Mouse (Mus musculus) forebrain, embryonic 11.5 days (tissue): ENCODE measurements around the gene Cyp2j6. TPM values are rescaled to one million over a fixed set of nuclear protein-coding genes. Genes with fewer than 3 reads are reported as not detected.
A peak's percentile ranks its signal among the peaks of the same experiment; 100 is the strongest.
"Not testable (repeated sequence)": the region's sequence is repeated elsewhere in the genome, so short reads cannot be mapped to it uniquely, and the experiment has no call there.

Source experiments
- ATAC-seq: fragments of 200-750 bp; cut with Nextera tagmentation; replicated peaks from 2 replicates; pipeline ENCODE4 v1.8.0; 2017; ENCODE audit warnings: moderate TSS enrichment; ENCODE audit not compliant: low FRiP score
- DNase-seq: peaks from one replicate; pipeline ENCODE4 v3.0.0-alpha.2; 2017; ENCODE audit warnings: low spot score
- H3K27ac ChIP-seq: fragments of 300-500 bp; sonication (generic); 2 replicates; pipeline ENCODE4 v1.5.1; 2014; ENCODE audit warnings: low read depth, low read length
- H3K27me3 ChIP-seq: fragments of 300-500 bp; sonication (generic); 2 replicates; pipeline ENCODE4 v1.6.1; 2014; ENCODE audit warnings: mild to moderate bottlenecking, low read length, mixed read lengths; ENCODE audit not compliant: control insufficient read depth, insufficient read depth
- H3K36me3 ChIP-seq: fragments of 300-500 bp; sonication (generic); 2 replicates; pipeline ENCODE4 v1.6.1; 2014; ENCODE audit warnings: mild to moderate bottlenecking, low read length, moderate library complexity, mixed read lengths; ENCODE audit not compliant: control insufficient read depth, insufficient read depth
- H3K4me1 ChIP-seq: fragments of 300-500 bp; sonication (generic); replicated peaks from 2 replicates; pipeline ENCODE4 v1.6.1; 2014; ENCODE audit warnings: low read length, mixed read lengths; ENCODE audit not compliant: control insufficient read depth, insufficient read depth
- H3K4me2 ChIP-seq: fragments of 300-500 bp; sonication (generic); 2 replicates; pipeline ENCODE4 v1.6.1; 2014; ENCODE audit warnings: low read depth, mild to moderate bottlenecking, low read length, moderate library complexity, mixed read lengths; ENCODE audit not compliant: severe bottlenecking
- H3K4me3 ChIP-seq: fragments of 300-500 bp; sonication (generic); 2 replicates; pipeline ENCODE4 v1.5.1; 2014; ENCODE audit warnings: low read depth, low read length
- H3K9ac ChIP-seq: fragments of 300-500 bp; sonication (generic); 2 replicates; pipeline ENCODE4 v1.6.1; 2014; ENCODE audit warnings: low read length
- H3K9me3 ChIP-seq: fragments of 300-500 bp; sonication (generic); 2 replicates; pipeline ENCODE4 v1.6.1; 2016; ENCODE audit warnings: low read length, mixed read lengths; ENCODE audit not compliant: control insufficient read depth
- WGBS: fragments of 180-500 bp; shearing (Covaris S2); extraction: QIAGEN DNeasy Blood & Tissue Kit; methylation state at CpG from one replicate; pipeline ENCODE4 v1.1.7; 2014; 5-methylcytosine and 5-hydroxymethylcytosine counted together
- polyA plus RNA-seq: library from polyadenylated mRNA; unstranded; fragments of >200 nt; fragmentation: Nextera tagmentation; extraction: Ambion mirVana; gene quantifications from 2 replicates; pipeline ENCODE4 v1.2.1, GENCODE M21; 2014

The Cyp2j6 gene
- 2.3 and 3.2 TPM in 2 replicates for polyA plus RNA-seq

DNA sequence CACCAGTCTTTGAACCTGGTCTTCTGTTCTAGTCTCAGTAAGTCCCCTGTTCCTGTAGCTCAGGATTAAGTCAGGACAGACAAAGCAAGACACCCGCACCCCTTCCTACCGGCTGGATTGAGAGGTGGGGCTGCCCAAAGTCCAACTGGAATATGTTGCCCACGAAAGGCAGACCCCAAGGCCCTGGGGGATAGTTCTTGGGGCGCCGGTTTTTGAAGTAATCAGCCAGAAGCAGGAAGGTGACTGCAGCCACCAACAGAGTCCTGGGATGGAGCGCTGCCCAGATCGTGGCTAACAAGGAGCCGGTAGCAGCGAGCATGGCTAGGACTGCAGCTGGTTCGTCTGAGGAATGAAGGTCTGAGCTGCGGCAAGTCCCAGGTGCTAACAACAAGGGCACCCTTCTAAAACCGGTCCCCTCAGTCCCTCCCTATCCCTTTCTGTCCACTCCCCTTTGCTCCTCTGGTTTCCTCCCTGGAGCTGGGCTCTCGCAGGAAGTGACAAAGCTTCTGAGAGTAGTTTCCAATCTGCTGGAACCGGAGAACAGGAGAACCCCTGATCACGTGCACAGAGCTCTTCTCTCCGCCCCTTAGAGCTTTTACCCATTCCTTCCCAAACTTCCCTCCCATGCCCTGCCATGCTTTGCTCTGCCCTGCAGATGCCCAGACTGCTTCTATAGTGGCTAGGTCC lies at the start of gene Cyp2j6:
Gene Cyp2j6 (minus strand): TSS at position 529 of the 687 bp plus-strand sequence.
- H3K27ac ChIP-seq, result no peak within 1 kb of the TSS
- ATAC-seq, result peak; percentile 89

DNA sequence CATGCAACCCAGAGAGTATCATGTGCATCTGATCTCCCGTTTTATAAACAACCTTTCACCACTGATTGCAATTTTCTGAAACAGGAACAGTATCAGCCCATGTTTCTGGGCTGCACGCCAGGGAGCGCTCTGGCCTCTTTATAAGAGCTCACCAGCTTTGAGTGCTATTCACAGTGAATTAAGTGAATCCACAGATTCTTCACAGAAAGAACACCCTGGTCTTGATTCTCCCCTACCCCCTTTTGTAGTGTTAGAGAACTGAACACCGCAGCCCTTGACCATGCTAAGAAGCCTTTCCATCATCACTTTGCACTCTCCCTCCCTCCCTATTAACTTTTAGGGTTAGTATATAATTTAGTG lies 38.3 kb upstream of the Cyp2j6 start:
- peak overlapping the region; percentile 55 for H3K4me2 ChIP-seq

More for the DNA sequence above, at the start of gene Cyp2j6:
- no peaks in the 10 kb centered on the region for H3K9me3 ChIP-seq
- peak within 1 kb of the TSS; percentile 79 for H3K9ac ChIP-seq
- WGBS, result 4% methylated on average over 16 of the region's 16 CpGs
- H3K4me1 ChIP-seq, result no peaks in the 10 kb centered on the region; the same call in 1 of the 2 replicates
- H3K4me2 ChIP-seq, result peak within 1 kb of the TSS; percentile 59
- no peaks in the 10 kb centered on the region for H3K27me3 ChIP-seq
- peak; percentile 64 for DNase-seq
- H3K36me3 ChIP-seq, result no peaks in the 10 kb centered on the region
- peak within 1 kb of the TSS; percentile 41 for H3K4me3 ChIP-seq

DNA sequence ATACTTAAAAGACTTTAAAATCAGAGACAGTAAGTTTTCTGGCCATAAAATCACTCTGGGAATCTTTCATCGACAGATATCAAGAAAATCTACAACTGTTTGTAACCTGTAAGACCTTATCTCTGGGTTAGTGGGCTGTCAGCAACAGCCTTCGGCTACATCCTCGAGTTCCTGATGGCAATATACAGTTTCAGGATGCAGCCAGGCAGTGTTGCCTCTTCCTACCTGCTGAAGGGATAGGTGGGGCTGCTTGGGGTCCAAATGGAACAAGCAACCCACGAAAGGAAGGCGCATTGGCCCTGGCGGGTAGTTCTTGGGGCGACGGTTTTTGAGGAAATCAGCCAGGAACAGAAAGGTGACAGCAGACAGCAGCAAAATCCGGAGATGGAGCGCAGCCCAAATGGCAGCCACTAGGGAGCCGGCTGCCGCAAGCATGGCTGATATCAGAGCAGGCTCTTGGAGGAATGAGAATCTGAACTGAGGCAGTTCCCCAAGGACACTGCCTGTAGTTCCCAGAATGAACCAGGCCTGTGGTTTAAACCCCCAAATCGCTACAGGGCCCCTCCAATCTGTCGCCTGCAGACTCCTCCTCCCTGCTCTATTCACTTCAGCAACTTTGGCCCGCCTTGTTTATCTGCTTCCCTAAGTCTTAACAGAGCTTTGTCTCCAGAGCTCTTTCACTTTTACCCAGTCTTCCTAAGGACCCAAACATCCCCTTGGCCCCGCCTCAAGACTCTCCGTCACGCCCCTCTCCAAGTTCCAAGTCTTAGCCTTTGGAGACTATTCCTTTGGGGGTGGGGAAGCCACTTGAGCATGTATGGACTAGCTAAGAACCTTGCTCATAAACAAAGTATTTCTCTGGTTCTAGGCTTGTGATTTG lies 37.7 kb upstream of the Cyp2j6 start, which contains the start of gene Cyp2j9:
Gene Cyp2j9 (minus strand): TSS at position 668 of the 880 bp plus-strand sequence.
- Histone ChIP-seq H3K9ac (peak within 1 kb of the TSS; percentile 58), H3K4me3 (peak within 1 kb of the TSS; percentile 20), H3K27me3 (no peaks in the 10 kb centered on the region), H3K9me3 (no peaks in the 10 kb centered on the region), H3K4me2 (peak within 1 kb of the TSS; percentile 55), H3K27ac (no peak within 1 kb of the TSS), H3K4me1 (0 out of 2 replicates have a peak, but pooled peaks cover 2% of the 10 kb centered on the region), H3K36me3 (no peaks in the 10 kb centered on the region)
- WGBS, result 6% methylated on average over 18 of the region's 18 CpGs
- peak; percentile 67 for DNase-seq
- ATAC-seq, result peak; percentile 94

More for the DNA sequence above, 38.3 kb upstream of the Cyp2j6 start:
- H3K4me3 ChIP-seq, result peak overlapping the region; percentile 20
- H3K4me1 ChIP-seq, result 0 out of 2 replicates have a peak, but pooled peaks cover 2% of the 10 kb centered on the region
- ATAC-seq (peak; percentile 74), DNase-seq (peak; percentile 49)
- H3K27me3 ChIP-seq, result no peaks in the 10 kb centered on the region
- no peaks in the 10 kb centered on the region for H3K9me3 ChIP-seq
- 25% methylated on average over 4 of the region's 4 CpGs for WGBS
- H3K27ac ChIP-seq, result no peak overlapping the region
- no peaks in the 10 kb centered on the region for H3K36me3 ChIP-seq
- H3K9ac ChIP-seq, result peak overlapping the region; percentile 58; the same call in 1 of the 2 replicates

DNA sequence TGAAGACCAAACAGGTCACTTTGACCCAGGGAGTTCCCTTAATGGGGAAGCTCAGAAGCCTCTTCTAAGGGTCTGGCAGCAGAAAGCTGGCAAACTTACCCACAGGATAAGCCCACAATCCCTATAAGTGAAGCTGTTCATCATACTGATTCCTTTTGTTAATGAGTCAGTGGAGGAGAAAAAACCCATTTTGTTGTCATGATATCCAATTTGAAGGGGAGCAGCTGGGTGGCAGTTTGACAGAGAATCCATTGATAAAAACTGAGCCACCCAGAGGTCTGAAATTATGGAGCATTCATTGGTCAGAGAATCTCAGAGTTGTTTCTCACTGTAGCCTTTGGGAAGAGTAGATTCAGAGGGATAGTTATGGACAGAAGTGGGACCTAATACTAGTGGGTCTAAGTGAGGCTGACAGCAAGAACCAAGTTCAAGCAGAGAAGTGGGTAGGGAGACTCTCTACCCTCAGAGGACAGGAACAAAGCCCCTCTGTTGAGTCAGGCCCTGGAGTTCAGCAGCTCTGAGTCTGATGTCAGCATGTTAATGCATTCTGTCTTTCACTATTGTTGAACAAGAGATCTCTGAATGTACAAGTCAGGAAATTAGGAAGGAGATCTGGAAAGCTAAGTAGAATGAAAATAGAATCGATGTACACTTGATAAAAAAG lies 28.1 kb upstream of the Cyp2j6 start:
- DNase-seq (no peak), ATAC-seq (peak; percentile 42; the same call in 1 of the 2 replicates)
- H3K27ac ChIP-seq, result no peak overlapping the region
- H3K4me1 ChIP-seq, result no peaks in the 10 kb centered on the region
- H3K9ac ChIP-seq, result no peak overlapping the region
- no peak overlapping the region for H3K4me3 ChIP-seq
- no peaks in the 10 kb centered on the region for H3K27me3 ChIP-seq
- no peaks in the 10 kb centered on the region for H3K9me3 ChIP-seq
- 68% methylated on average over 1 of the region's 1 CpGs for WGBS
- no peaks in the 10 kb centered on the region for H3K36me3 ChIP-seq
- no peak overlapping the region for H3K4me2 ChIP-seq

DNA sequence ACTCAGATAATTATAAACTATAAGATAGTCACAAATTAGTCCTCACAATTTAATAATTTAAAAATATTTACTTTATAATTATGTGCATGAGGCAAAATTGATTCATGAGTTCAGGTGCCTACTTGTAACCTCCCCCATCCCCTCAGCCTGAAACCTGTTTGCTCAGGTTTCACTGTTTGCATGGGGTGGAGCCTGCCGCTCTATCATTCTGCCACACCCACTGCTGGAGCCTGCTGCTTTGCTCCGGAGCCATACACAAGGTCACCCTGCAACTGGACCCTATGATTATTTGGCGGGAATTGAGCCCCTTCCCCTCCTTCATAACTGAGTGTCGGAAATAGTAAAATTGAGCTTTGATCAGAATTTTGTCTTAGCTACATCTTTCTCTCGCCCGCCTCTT lies 26.9 kb upstream of the Cyp2j6 start:
- not testable (repeated sequence) for H3K9ac ChIP-seq, H3K4me2 ChIP-seq, H3K4me1 ChIP-seq, ATAC-seq, H3K27ac ChIP-seq, H3K9me3 ChIP-seq, H3K27me3 ChIP-seq, H3K4me3 ChIP-seq, DNase-seq, H3K36me3 ChIP-seq
- WGBS, result 45% methylated on average over 6 of the region's 6 CpGs

DNA sequence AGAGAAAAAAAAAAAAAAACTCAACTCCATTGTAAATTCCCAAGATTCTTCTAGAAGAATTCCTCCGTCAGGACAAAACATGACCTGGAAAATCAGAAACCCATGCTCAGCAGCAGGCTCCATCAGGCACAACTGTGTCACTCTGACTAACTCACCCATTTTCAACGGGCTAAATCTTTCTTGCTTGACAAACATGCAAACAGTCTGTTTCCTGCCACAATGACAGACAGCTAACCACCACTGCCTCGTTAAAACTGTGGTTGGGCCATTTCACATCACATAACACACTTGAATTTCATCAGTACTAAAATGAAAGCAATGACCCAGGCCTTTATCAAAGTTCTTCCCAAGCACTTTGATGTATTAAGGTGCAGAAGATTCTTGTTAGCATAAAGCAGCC lies 16.0 kb upstream of the Cyp2j6 start:
- DNase-seq (no peak), ATAC-seq (no peak)
- Histone ChIP-seq H3K9ac (no peak overlapping the region), H3K9me3 (no peaks in the 10 kb centered on the region), H3K4me1 (no peaks in the 10 kb centered on the region), H3K4me3 (no peak overlapping the region), H3K36me3 (no peaks in the 10 kb centered on the region), H3K27ac (no peak overlapping the region), H3K27me3 (no peaks in the 10 kb centered on the region), H3K4me2 (no peak overlapping the region)
- 58% methylated on average over 3 of the region's 3 CpGs for WGBS

DNA sequence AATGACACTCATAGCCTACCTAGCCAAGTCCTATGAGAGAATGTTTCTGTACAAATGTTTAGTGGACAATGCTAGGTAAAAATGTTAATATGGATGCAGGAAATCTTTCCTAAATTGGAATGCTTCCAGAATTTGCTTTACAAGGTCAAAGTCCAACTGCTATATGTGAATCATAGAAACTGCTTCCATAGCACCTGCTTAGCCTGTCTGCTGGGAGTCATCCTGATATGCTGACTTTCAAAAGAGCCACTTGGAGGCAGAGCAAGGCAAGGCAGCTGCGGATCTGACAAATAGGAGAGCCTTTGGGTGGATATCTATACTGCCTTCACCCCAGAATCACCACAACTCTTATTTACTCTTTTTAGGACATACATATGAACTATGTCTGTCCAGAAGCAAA lies 14.5 kb upstream of the Cyp2j6 start:
- no peak overlapping the region for H3K9ac ChIP-seq
- no peak overlapping the region for H3K4me2 ChIP-seq
- no peak for DNase-seq
- no peaks in the 10 kb centered on the region for H3K4me1 ChIP-seq
- H3K9me3 ChIP-seq, result no peaks in the 10 kb centered on the region
- H3K27ac ChIP-seq, result no peak overlapping the region
- no peak for ATAC-seq
- no peak overlapping the region for H3K4me3 ChIP-seq
- H3K36me3 ChIP-seq, result no peaks in the 10 kb centered on the region
- no peaks in the 10 kb centered on the region for H3K27me3 ChIP-seq
- WGBS, result 90% methylated on average over 1 of the region's 1 CpGs

DNA sequence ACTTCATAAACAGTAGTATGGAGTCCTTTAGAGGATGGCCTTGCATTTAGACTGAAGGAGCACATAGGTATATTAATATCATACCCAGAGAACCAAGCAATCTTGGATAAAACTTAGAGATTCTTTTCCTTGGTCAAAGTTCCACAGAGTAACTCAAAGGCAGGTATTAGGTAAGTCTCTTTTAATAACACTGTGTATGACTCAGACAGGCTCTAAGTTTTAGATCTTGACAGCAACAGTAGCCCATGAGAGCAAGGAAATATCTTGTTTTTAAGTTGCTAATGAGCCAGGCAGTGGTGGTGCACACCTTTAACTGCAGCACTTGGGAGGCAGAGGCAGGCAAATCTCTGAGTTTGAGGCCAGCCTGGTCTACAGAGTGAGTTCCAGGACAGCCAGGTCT lies 12.3 kb upstream of the Cyp2j6 start:
- DNase-seq (no peak), ATAC-seq (no peak)
- Histone ChIP-seq H3K4me3 (no peak overlapping the region), H3K36me3 (no peaks in the 10 kb centered on the region), H3K27ac (no peak overlapping the region), H3K9ac (no peak overlapping the region), H3K9me3 (no peaks in the 10 kb centered on the region), H3K27me3 (no peaks in the 10 kb centered on the region), H3K4me1 (no peaks in the 10 kb centered on the region), H3K4me2 (no peak overlapping the region)
